Mouse (Mus musculus): ENCODE measurements around the gene Lck. TPM values are rescaled to one million over a fixed set of nuclear protein-coding genes. Genes with fewer than 3 reads are reported as not detected.

Lck gene
- total and polyA plus RNA-seq, 3 experiments, result 67.2 to 138 (median 70.0) TPM

DNA sequence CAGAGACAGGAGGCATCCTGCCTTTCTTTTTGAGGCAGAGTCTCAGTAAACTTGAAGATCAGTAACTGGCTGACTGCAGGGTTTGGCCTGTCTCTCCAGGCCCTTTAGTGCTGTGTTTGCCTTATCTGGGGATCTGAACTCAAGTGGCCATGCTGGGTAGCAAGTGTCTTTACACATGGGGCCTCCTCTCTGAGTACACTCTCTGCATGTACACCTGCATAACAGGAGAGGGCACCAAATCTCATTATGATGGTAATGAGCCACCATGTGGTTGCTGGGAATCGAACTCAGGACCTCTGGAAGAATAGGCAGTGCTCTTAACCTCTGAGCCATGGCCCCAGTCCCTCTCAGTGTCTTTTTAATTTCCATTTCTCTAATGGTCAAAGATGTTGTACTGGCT lies 8.8 kb upstream of the Lck start:
- no peak overlapping the region for H3K4me2 ChIP-seq (ENCODE audit: insufficient read depth, low read depth, poor library complexity, severe bottlenecking)
- H3K4me1 ChIP-seq (ENCODE audit: control insufficient read depth in 1 of 2, insufficient read depth in 2 of 2), result peaks cover 21 to 54% of the 10 kb centered on the region in 2 experiments
- TF ChIP-seq CTCF (conservative IDR thresholded peaks at IDR 0.05 in 1 of 2, IDR thresholded peaks at IDR 0.05 in 1 of 2; ENCODE audit: low read depth in 2 of 2, low read length in 2 of 2) (peak; percentile 9 to 47; a peak in 2 of 4 replicates), MAX (IDR thresholded peaks at IDR 0.05; ENCODE audit: low read length) (no peak)
- no peak overlapping the region for H3K4me3 ChIP-seq (replicated peaks in 1 of 3; ENCODE audit: low read depth in 2 of 3, low read length in 2 of 3, poor library complexity in 1 of 3)
- dilution Hi-C loops (cut with MboI; ENCODE audit: extremely low pct_ligation_motif_present, extremely low pct_unique_long_range_greater_than_20kb, low sequenced_read_pairs) (no loop called here), in situ Hi-C loops (cut with MboI; ENCODE audit: low pct_ligation_motif_present, low pct_unique_long_range_greater_than_20kb, low sequenced_read_pairs) (no loop called here)
- peaks cover 8% of the 10 kb centered on the region; the same call in 1 of the 2 replicates for H3K79me2 ChIP-seq (replicated peaks; ENCODE audit: control insufficient read depth, extremely low read depth, insufficient read depth, poor library complexity, severe bottlenecking)
- H3K9ac ChIP-seq (ENCODE audit: insufficient read depth, low read depth), result no peak overlapping the region
- no peak for DNase-seq (ENCODE audit: extremely low read depth)
- no peaks in the 10 kb centered on the region for H3K27me3 ChIP-seq (replicated peaks)
- no peaks in the 10 kb centered on the region for H3K36me3 ChIP-seq (replicated peaks in 1 of 2; ENCODE audit: control insufficient read depth in 1 of 2, insufficient read depth in 1 of 2, low read length in 1 of 2)
- no peaks in the 10 kb centered on the region for H3K9me3 ChIP-seq (replicated peaks; ENCODE audit: low read length)
- H3K27ac ChIP-seq (ENCODE audit: insufficient read depth, low read depth), result no peak overlapping the region

DNA sequence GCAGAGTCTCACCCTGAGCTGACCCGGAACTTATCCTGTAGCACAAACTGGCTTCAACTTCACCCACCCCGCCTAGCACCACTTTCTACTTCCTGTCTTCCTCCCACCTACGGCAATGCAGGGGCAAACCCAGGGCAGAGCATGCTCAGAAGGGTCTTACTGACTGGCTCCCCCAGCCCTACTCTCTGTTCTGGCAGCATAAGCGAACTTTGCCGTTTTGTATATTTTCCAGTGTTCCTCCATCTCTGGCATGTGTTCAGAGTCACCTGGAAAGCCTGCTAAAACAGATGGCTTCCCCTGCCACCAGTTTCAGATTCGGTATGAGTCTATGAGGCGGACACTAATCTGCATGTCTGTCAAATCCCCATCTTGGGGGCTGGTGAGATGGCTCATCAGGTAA lies 6.9 kb upstream of the Lck start:
- Histone ChIP-seq H3K4me2 (ENCODE audit: insufficient read depth, low read depth, poor library complexity, severe bottlenecking) (peak overlapping the region; percentile 24; the same call in 1 of the 2 replicates), H3K4me1 (ENCODE audit: control insufficient read depth in 1 of 2, insufficient read depth in 2 of 2) (peaks cover 18 to 59% of the 10 kb centered on the region in 2 experiments), H3K36me3 (replicated peaks in 1 of 2; ENCODE audit: control insufficient read depth in 1 of 2, insufficient read depth in 1 of 2, low read length in 1 of 2) (no peaks in the 10 kb centered on the region), H3K9ac (ENCODE audit: insufficient read depth, low read depth) (no peak overlapping the region), H3K27me3 (replicated peaks) (no peaks in the 10 kb centered on the region), H3K79me2 (replicated peaks; ENCODE audit: control insufficient read depth, extremely low read depth, insufficient read depth, poor library complexity, severe bottlenecking) (no peaks in the 10 kb centered on the region), H3K4me3 (replicated peaks in 1 of 3; ENCODE audit: low read depth in 2 of 3, low read length in 2 of 3, poor library complexity in 1 of 3) (peak overlapping the region in 1 of 3 experiments; percentile 38), H3K9me3 (replicated peaks; ENCODE audit: low read length) (no peaks in the 10 kb centered on the region), H3K27ac (ENCODE audit: insufficient read depth, low read depth) (peak overlapping the region; percentile 90)
- DNase-seq (ENCODE audit: extremely low read depth), result peak; percentile 98
- dilution Hi-C loops (cut with MboI; ENCODE audit: extremely low pct_ligation_motif_present, extremely low pct_unique_long_range_greater_than_20kb, low sequenced_read_pairs) (no loop called here), in situ Hi-C loops (cut with MboI; ENCODE audit: low pct_ligation_motif_present, low pct_unique_long_range_greater_than_20kb, low sequenced_read_pairs) (no loop called here)
- TF ChIP-seq NRF1 (IDR thresholded peaks at IDR 0.05; ENCODE audit: low read depth, low read length), result peak; percentile 88
- peak; percentile 77 for TF ChIP-seq ELF1 (IDR thresholded peaks at IDR 0.05; ENCODE audit: low read depth, low read length)
- no peak for TF ChIP-seq KAT2A (IDR thresholded peaks at IDR 0.05; ENCODE audit: insufficient replicate concordance, low read length)
- peak; percentile 78 for TF ChIP-seq HCFC1 (IDR thresholded peaks at IDR 0.05; ENCODE audit: low read depth, low read length)
- peak; percentile 93 for TF ChIP-seq MEF2A (IDR thresholded peaks at IDR 0.05; ENCODE audit: borderline replicate concordance, low read depth, low read length)
- TF ChIP-seq POLR2A (IDR thresholded peaks at IDR 0.05; ENCODE audit: low read depth, low read length), result peak; percentile 45; the same call in 1 of the 2 replicates
- peak; percentile 79; the same call in 1 of the 2 replicates for TF ChIP-seq MAFK (IDR thresholded peaks at IDR 0.05; ENCODE audit: insufficient replicate concordance, low read length)
- peak; percentile 99 for TF ChIP-seq TCF12 (IDR thresholded peaks at IDR 0.05; ENCODE audit: low read depth, low read length)
- no peak; the same call in 1 of the 2 replicates for TF ChIP-seq ZKSCAN1 (IDR thresholded peaks at IDR 0.05; ENCODE audit: borderline replicate concordance, low read depth, low read length)
- TF ChIP-seq SMC3 (IDR thresholded peaks at IDR 0.05; ENCODE audit: low read depth, low read length), result peak; percentile 15; the same call in 1 of the 2 replicates
- TF ChIP-seq NELFE (IDR thresholded peaks at IDR 0.05; ENCODE audit: low read depth, low read length), result peak; percentile 32
- TF ChIP-seq UBTF (IDR thresholded peaks at IDR 0.05; ENCODE audit: low read depth, low read length), result no peak
- TF ChIP-seq SIN3A (IDR thresholded peaks at IDR 0.05; ENCODE audit: low read length), result peak; percentile 93; the same call in 1 of the 2 replicates
- no peak for TF ChIP-seq GABPA (IDR thresholded peaks at IDR 0.05; ENCODE audit: insufficient replicate concordance, low read depth, low read length)
- TF ChIP-seq ZNF384 (IDR thresholded peaks at IDR 0.05; ENCODE audit: low read depth, low read length), result peak; percentile 53
- no peak; the same call in 1 of the 2 replicates for TF ChIP-seq USF2 (conservative IDR thresholded peaks at IDR 0.05; ENCODE audit: low read depth, low read length)
- no peak for TF ChIP-seq USF1 (IDR thresholded peaks at IDR 0.05; ENCODE audit: low read depth, low read length)
- TF ChIP-seq MAZ (IDR thresholded peaks at IDR 0.05; ENCODE audit: low read depth, low read length), result peak; percentile 77; the same call in 1 of the 2 replicates
- peak; percentile 81 for TF ChIP-seq CHD2 (IDR thresholded peaks at IDR 0.05; ENCODE audit: low read length)
- no peak for TF ChIP-seq CHD1 (IDR thresholded peaks at IDR 0.05; ENCODE audit: low read depth, low read length)
- TF ChIP-seq MYC (IDR thresholded peaks at IDR 0.05; ENCODE audit: low read depth, low read length), result peak; percentile 97
- TF ChIP-seq CTCF (conservative IDR thresholded peaks at IDR 0.05 in 1 of 2, IDR thresholded peaks at IDR 0.05 in 1 of 2; ENCODE audit: low read depth in 2 of 2, low read length in 2 of 2), result no peak; a peak in 1 of 4 replicates
- TF ChIP-seq RCOR1 (conservative IDR thresholded peaks at IDR 0.05; ENCODE audit: low read depth, low read length), result peak; percentile 97
- no peak for TF ChIP-seq ZMIZ1 (IDR thresholded peaks at IDR 0.05; ENCODE audit: low read depth, low read length)
- no peak for TF ChIP-seq E2F4 (IDR thresholded peaks at IDR 0.05; ENCODE audit: insufficient replicate concordance, low read depth, low read length)
- TF ChIP-seq TBP (conservative IDR thresholded peaks at IDR 0.05; ENCODE audit: low read depth, low read length), result peak; percentile 98
- no peak for TF ChIP-seq POLR2AphosphoS2 (IDR thresholded peaks at IDR 0.05; ENCODE audit: low read depth, low read length)
- peak; percentile 99 for TF ChIP-seq BHLHE40 (IDR thresholded peaks at IDR 0.05; ENCODE audit: low read depth, low read length)
- TF ChIP-seq EP300 (IDR thresholded peaks at IDR 0.05; ENCODE audit: low read length), result peak; percentile 94
- TF ChIP-seq JUND (conservative IDR thresholded peaks at IDR 0.05; ENCODE audit: low read depth, low read length), result peak; percentile 94
- TF ChIP-seq MXI1 (IDR thresholded peaks at IDR 0.05; ENCODE audit: low read depth, low read length), result peak; percentile 65; the same call in 1 of the 2 replicates
- TF ChIP-seq IRF4 (IDR thresholded peaks at IDR 0.05; ENCODE audit: low read depth, low read length), result peak; percentile 98
- TF ChIP-seq MAX (IDR thresholded peaks at IDR 0.05; ENCODE audit: low read length), result peak; percentile 90
